Mouse (Mus musculus) liver, postnatal 0 days (tissue): Measurements from ENCODE around the gene Grm1. TPM values are rescaled to one million over a fixed set of nuclear protein-coding genes. Genes with fewer than 3 reads are reported as not detected.

Source experiments
- ATAC-seq: fragments of 200-750 bp; cut with Nextera tagmentation; 2 replicates; pipeline ENCODE4 v1.8.0; 2017; ENCODE audit warnings: mild to moderate bottlenecking, moderate library complexity
- DNase-seq: peaks from one replicate; pipeline ENCODE4 v3.0.0-alpha.2; 2016
- H3K27ac ChIP-seq: fragments of 300-500 bp; sonication (generic); 2 replicates; pipeline ENCODE4 v1.5.1; 2014; ENCODE audit warnings: antibody characterized with exemption, moderate library complexity, mild to moderate bottlenecking, low read depth
- H3K27me3 ChIP-seq: fragments of 300-500 bp; sonication (generic); 2 replicates; pipeline ENCODE4 v1.6.1; 2014; ENCODE audit warnings: low read length, control low read depth, mixed read lengths; ENCODE audit not compliant: insufficient read depth
- H3K36me3 ChIP-seq: fragments of 300-500 bp; sonication (generic); replicated peaks from 2 replicates; pipeline ENCODE4 v1.6.1; 2014; ENCODE audit warnings: mild to moderate bottlenecking, control low read depth, low read length, moderate library complexity, mixed read lengths; ENCODE audit not compliant: insufficient read depth
- H3K4me1 ChIP-seq: fragments of 300-500 bp; sonication (generic); 2 replicates; pipeline ENCODE4 v1.6.1; 2014; ENCODE audit warnings: antibody characterized with exemption, mild to moderate bottlenecking, control low read depth; ENCODE audit not compliant: insufficient read depth
- H3K4me2 ChIP-seq: fragments of 300-500 bp; sonication (generic); 2 replicates; pipeline ENCODE4 v1.6.1; 2014; ENCODE audit warnings: low read depth, mild to moderate bottlenecking, low read length, moderate library complexity, mixed read lengths
- H3K4me3 ChIP-seq: fragments of 300-500 bp; sonication (generic); 2 replicates; pipeline ENCODE4 v1.5.1; 2014; ENCODE audit warnings: low read depth, low read length
- H3K9ac ChIP-seq: fragments of 300-500 bp; sonication (generic); replicated peaks from 2 replicates; pipeline ENCODE4 v1.6.1; 2014; ENCODE audit warnings: mild to moderate bottlenecking, moderate library complexity
- H3K9me3 ChIP-seq: fragments of 300-500 bp; sonication (generic); 2 replicates; pipeline ENCODE4 v1.6.1; 2016; ENCODE audit warnings: mild to moderate bottlenecking, control low read depth, low read length, mixed read lengths
- CTCF ChIP-seq: sonication (generic); IDR thresholded peaks from 2 replicates; pipeline ENCODE4 v1.5.1; 2016; ENCODE audit warnings: antibody characterized with exemption, low read depth
- EP300 ChIP-seq: IDR thresholded peaks from 2 replicates; pipeline ENCODE4 v1.6.1; 2016; ENCODE audit warnings: antibody characterized with exemption, low read depth, mild to moderate bottlenecking
- WGBS: fragments of 180-500 bp; shearing (Covaris S2); extraction: QIAGEN DNeasy Blood & Tissue Kit; methylation state at CpG from one replicate; pipeline ENCODE4 v1.1.7; 2014; ENCODE audit not compliant: insufficient replicate concordance; 5-methylcytosine and 5-hydroxymethylcytosine counted together
- polyA plus RNA-seq: library from polyadenylated mRNA; unstranded; fragments of >200 nt; fragmentation: Nextera tagmentation; extraction: Ambion mirVana; gene quantifications from 2 replicates; pipeline ENCODE4 v1.2.1, GENCODE M21; 2015

Gene Grm1
- polyA plus RNA-seq, 1 experiment from 2014 or later: not detected

GRCm38 (mm10) chr10:11044455-11045106, 37.6 kb downstream of the Grm1 start:
- ATAC-seq (no peak), DNase-seq (no peak)
- Histone ChIP-seq H3K36me3 (no peaks in the 10 kb centered on the region), H3K4me2 (no peak overlapping the region), H3K27ac (no peak overlapping the region), H3K27me3 (no peaks in the 10 kb centered on the region), H3K4me3 (no peak overlapping the region), H3K9ac (no peak overlapping the region), H3K4me1 (no peaks in the 10 kb centered on the region), H3K9me3 (no peaks in the 10 kb centered on the region)
- TF ChIP-seq CTCF (no peak), EP300 (no peak)
- 80% methylated on average over 1 of the region's 1 CpGs for WGBS

DNA sequence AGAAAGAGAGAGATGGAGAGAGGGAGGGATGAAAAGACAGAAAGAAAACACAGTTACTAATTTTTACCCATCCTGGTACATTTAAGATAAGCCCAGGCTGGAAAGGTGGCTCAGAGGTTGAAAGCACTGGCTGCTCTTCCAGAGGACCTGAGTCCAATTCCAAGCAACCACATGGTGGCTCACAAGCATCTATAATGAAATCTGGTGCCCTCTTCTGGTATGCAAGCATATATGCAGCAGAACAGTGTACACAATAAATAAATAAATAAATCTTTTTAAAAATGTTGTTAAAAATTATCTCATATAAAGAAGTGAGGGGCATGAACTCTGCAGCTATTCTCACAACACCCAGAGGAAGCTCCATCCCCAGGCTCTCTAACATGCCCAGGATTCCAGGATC, 42.8 kb downstream of the Grm1 start:
- DNase-seq (no peak), ATAC-seq (no peak)
- H3K4me2 ChIP-seq: no peak overlapping the region
- TF ChIP-seq CTCF (no peak), EP300 (no peak)
- H3K4me3 ChIP-seq: no peak overlapping the region
- no peak overlapping the region for H3K27ac ChIP-seq
- H3K4me1 ChIP-seq: no peaks in the 10 kb centered on the region
- H3K9ac ChIP-seq: no peak overlapping the region
- H3K9me3 ChIP-seq: no peaks in the 10 kb centered on the region
- no peaks in the 10 kb centered on the region for H3K36me3 ChIP-seq
- no peaks in the 10 kb centered on the region for H3K27me3 ChIP-seq

- H3K27me3 ChIP-seq: no peaks in the 10 kb centered on the region
- TF ChIP-seq CTCF: no peak
- no peak for TF ChIP-seq EP300
- no peak overlapping the region for H3K4me2 ChIP-seq
- no peak overlapping the region for H3K9ac ChIP-seq
- no peaks in the 10 kb centered on the region for H3K4me1 ChIP-seq
- H3K9me3 ChIP-seq: no peaks in the 10 kb centered on the region
- H3K36me3 ChIP-seq: no peaks in the 10 kb centered on the region
- ATAC-seq (no peak), DNase-seq (no peak)
- 58% methylated on average over 2 of the region's 2 CpGs for WGBS
- no peak overlapping the region for H3K27ac ChIP-seq
- H3K4me3 ChIP-seq: no peak overlapping the region
Observed at GRCm38 (mm10) chr10:11032221-11032620, 49.9 kb downstream of the Grm1 start.

DNA sequence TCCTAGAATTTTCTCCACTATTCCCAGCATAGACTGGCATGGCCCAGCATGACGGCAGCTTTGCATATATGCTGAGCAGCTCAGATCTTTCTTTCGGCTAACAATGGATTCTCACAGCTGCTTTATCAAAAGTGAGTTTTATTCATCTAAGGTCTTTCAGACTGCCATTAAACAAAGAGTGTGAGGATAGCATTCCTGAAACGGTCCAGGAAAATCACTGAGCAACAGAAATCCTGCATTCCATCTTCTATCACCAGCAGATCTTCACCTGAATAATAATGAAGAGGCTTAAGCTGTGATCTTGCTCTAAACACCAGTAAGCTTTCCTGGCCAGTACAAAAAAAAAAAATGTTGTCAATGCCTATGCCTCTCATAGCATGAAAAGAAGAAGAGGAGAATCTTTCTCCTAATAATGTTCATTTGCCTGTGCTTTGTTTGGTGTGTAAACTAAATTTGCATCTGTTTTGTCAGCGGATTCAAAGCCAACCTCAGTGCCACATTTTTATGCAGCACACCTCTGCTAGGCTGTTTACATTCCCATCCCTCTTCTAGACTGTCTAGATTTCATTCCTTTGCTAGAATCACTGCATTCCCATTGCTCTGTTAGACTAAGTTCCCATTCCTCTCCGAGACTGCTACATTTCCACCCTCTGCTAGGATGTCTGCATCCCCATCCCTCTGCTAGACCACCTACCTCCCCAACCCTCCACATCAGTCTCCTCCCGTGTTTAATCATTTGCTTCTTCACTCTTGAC, 56.2 kb downstream of the Grm1 start:
- H3K27ac ChIP-seq: no peak overlapping the region
- H3K27me3 ChIP-seq: no peaks in the 10 kb centered on the region
- H3K4me2 ChIP-seq: no peak overlapping the region
- H3K9me3 ChIP-seq: no peaks in the 10 kb centered on the region
- DNase-seq: no peak
- H3K9ac ChIP-seq: no peak overlapping the region
- TF ChIP-seq EP300 (no peak), CTCF (no peak)
- no peaks in the 10 kb centered on the region for H3K36me3 ChIP-seq
- no peaks in the 10 kb centered on the region for H3K4me1 ChIP-seq
- no peak for ATAC-seq
- H3K4me3 ChIP-seq: no peak overlapping the region
- WGBS: 46% methylated on average over 6 of the region's 6 CpGs

DNA sequence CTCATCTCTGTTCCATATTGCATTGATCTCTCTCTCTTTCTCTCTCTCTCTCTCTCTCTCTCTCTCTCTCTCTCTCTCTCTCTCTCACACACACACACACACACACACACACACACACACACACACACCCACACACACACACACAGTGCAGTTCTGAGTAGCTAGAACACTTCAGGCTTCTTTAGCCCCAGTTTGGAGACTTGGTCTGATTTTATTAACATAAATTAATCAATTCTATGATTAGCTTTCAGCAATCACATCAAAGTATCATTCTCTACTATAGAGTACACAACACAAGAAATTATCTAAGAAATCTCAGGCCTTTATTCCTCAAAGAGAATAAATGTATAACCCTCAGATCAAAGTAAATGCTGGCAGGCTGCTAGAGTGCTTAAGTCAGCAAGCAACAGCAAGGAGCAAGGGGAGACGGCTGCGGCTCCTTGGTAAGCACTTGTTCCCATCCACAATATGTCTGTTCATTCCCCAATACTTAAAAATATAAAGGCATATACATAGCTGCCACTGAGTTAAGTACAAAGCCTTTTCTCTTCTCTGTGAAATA, 63.1 kb downstream of the Grm1 start:
- no peak overlapping the region for H3K9ac ChIP-seq
- no peak overlapping the region for H3K4me2 ChIP-seq
- no peak for ATAC-seq
- no peaks in the 10 kb centered on the region for H3K9me3 ChIP-seq
- DNase-seq: no peak
- WGBS: 70% methylated on average over 2 of the region's 2 CpGs
- H3K27me3 ChIP-seq: no peaks in the 10 kb centered on the region
- H3K27ac ChIP-seq: no peak overlapping the region
- H3K36me3 ChIP-seq: no peaks in the 10 kb centered on the region
- TF ChIP-seq EP300 (no peak), CTCF (no peak)
- H3K4me3 ChIP-seq: no peak overlapping the region
- H3K4me1 ChIP-seq: no peaks in the 10 kb centered on the region

DNA sequence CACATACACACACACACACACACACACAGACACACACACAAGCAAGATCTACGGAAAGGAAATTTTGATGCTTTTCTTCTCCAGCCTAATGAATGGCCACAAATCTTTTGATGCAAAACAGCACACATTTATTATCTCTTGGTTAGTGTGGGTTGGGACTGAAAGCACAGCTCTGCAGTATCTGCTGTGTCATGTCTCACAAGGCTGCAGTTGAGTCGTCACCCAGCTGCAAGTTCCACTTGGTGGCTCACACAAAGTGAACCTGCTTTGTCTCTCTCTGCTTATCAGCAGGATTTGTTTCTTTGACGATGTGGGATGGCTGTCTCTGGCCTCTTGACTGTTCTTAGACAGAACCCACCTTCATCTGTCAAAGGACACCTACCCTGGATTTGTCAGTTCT, 68.5 kb downstream of the Grm1 start:
- Histone ChIP-seq H3K9me3 (no peaks in the 10 kb centered on the region), H3K4me1 (no peaks in the 10 kb centered on the region), H3K4me2 (no peak overlapping the region), H3K36me3 (no peaks in the 10 kb centered on the region), H3K9ac (no peak overlapping the region), H3K27ac (no peak overlapping the region), H3K4me3 (no peak overlapping the region), H3K27me3 (no peaks in the 10 kb centered on the region)
- ATAC-seq (no peak), DNase-seq (no peak)
- TF ChIP-seq CTCF: no peak
- TF ChIP-seq EP300: no peak
- WGBS: 47% methylated on average over 3 of the region's 3 CpGs
